Mouse (Mus musculus): ENCODE data around the gene Slc8a3. TPM values are rescaled to one million over a fixed set of nuclear protein-coding genes. Genes with fewer than 3 reads are reported as not detected.

Gene Slc8a3
- total and polyA plus RNA-seq, 2 experiments = under 0.01 TPM; not detected in 1

- no peak for TF ChIP-seq POLR2A (IDR thresholded peaks at IDR 0.05; ENCODE audit: extremely low read depth, insufficient read depth, low read length)
- TF ChIP-seq CTCF (IDR thresholded peaks at IDR 0.05; ENCODE audit: low read depth, low read length) = no peak
- no peaks in the 10 kb centered on the region for H3K79me2 ChIP-seq (ENCODE audit: control insufficient read depth, insufficient read depth, low read length)
- H3K27ac ChIP-seq (replicated peaks; ENCODE audit: insufficient read depth, low read depth, low read length) = no peak overlapping the region
- no peaks in the 10 kb centered on the region for H3K36me3 ChIP-seq (ENCODE audit: control insufficient read depth, insufficient read depth, low read length)
- DNase-seq (ENCODE audit: extremely low read depth, low read depth, low spot score) = no peak
- no peaks in the 10 kb centered on the region for H3K27me3 ChIP-seq (ENCODE audit: control insufficient read depth, insufficient read depth, low read length)
- no peak overlapping the region for H3K4me3 ChIP-seq (ENCODE audit: insufficient read depth, low read depth, low read length)
- no peaks in the 10 kb centered on the region for H3K4me1 ChIP-seq (ENCODE audit: control insufficient read depth, insufficient read depth, low read length)
- no peak overlapping the region for H3K9ac ChIP-seq (ENCODE audit: low read depth, low read length)
- 85% methylated on average over 3 of the region's 3 CpGs for WGBS
Observed at GRCm38 (mm10) chr12:81324991-81325390, 8.0 kb downstream of the Slc8a3 start.

- Histone ChIP-seq H3K27ac (replicated peaks; ENCODE audit: insufficient read depth, low read depth, low read length) (no peak overlapping the region), H3K27me3 (ENCODE audit: control insufficient read depth, insufficient read depth, low read length) (no peaks in the 10 kb centered on the region), H3K9ac (ENCODE audit: low read depth, low read length) (no peak overlapping the region), H3K36me3 (ENCODE audit: control insufficient read depth, insufficient read depth, low read length) (no peaks in the 10 kb centered on the region), H3K4me3 (ENCODE audit: insufficient read depth, low read depth, low read length) (no peak overlapping the region), H3K4me1 (ENCODE audit: control insufficient read depth, insufficient read depth, low read length) (no peaks in the 10 kb centered on the region), H3K79me2 (ENCODE audit: control insufficient read depth, insufficient read depth, low read length) (no peaks in the 10 kb centered on the region)
- 93% methylated on average over 3 of the region's 3 CpGs for WGBS
- DNase-seq (ENCODE audit: extremely low read depth, low read depth, low spot score) = no peak
- no peak for TF ChIP-seq CTCF (IDR thresholded peaks at IDR 0.05; ENCODE audit: low read depth, low read length)
- no peak for TF ChIP-seq POLR2A (IDR thresholded peaks at IDR 0.05; ENCODE audit: extremely low read depth, insufficient read depth, low read length)
Observed at GRCm38 (mm10) chr12:81324116-81324515, 8.9 kb downstream of the Slc8a3 start.

- DNase-seq (ENCODE audit: extremely low read depth, low read depth, low spot score) = no peak
- no peaks in the 10 kb centered on the region; the same call in 1 of the 2 replicates for H3K4me1 ChIP-seq (ENCODE audit: control insufficient read depth, insufficient read depth, low read length)
- TF ChIP-seq CTCF (IDR thresholded peaks at IDR 0.05; ENCODE audit: low read depth, low read length) (no peak), POLR2A (IDR thresholded peaks at IDR 0.05; ENCODE audit: extremely low read depth, insufficient read depth, low read length) (no peak)
- no peaks in the 10 kb centered on the region for H3K36me3 ChIP-seq (ENCODE audit: control insufficient read depth, insufficient read depth, low read length)
- no peak overlapping the region for H3K9ac ChIP-seq (ENCODE audit: low read depth, low read length)
- no peak overlapping the region for H3K4me3 ChIP-seq (ENCODE audit: insufficient read depth, low read depth, low read length)
- H3K27ac ChIP-seq (replicated peaks; ENCODE audit: insufficient read depth, low read depth, low read length) = no peak overlapping the region
- no peaks in the 10 kb centered on the region for H3K79me2 ChIP-seq (ENCODE audit: control insufficient read depth, insufficient read depth, low read length)
- no peaks in the 10 kb centered on the region for H3K27me3 ChIP-seq (ENCODE audit: control insufficient read depth, insufficient read depth, low read length)
- WGBS = 92% methylated on average over 1 of the region's 1 CpGs
Observed at GRCm38 (mm10) chr12:81321021-81321420, 12.0 kb downstream of the Slc8a3 start.

- H3K27ac ChIP-seq (replicated peaks; ENCODE audit: insufficient read depth, low read depth, low read length) = no peak overlapping the region
- no peaks in the 10 kb centered on the region; the same call in 1 of the 2 replicates for H3K4me1 ChIP-seq (ENCODE audit: control insufficient read depth, insufficient read depth, low read length)
- no peaks in the 10 kb centered on the region for H3K27me3 ChIP-seq (ENCODE audit: control insufficient read depth, insufficient read depth, low read length)
- no peak overlapping the region for H3K4me3 ChIP-seq (ENCODE audit: insufficient read depth, low read depth, low read length)
- no peak overlapping the region for H3K9ac ChIP-seq (ENCODE audit: low read depth, low read length)
- DNase-seq (ENCODE audit: extremely low read depth, low read depth, low spot score) = no peak
- H3K36me3 ChIP-seq (ENCODE audit: control insufficient read depth, insufficient read depth, low read length) = no peaks in the 10 kb centered on the region
- 59% methylated on average over 2 of the region's 2 CpGs for WGBS
- H3K79me2 ChIP-seq (ENCODE audit: control insufficient read depth, insufficient read depth, low read length) = no peaks in the 10 kb centered on the region
- no peak for TF ChIP-seq CTCF (IDR thresholded peaks at IDR 0.05; ENCODE audit: low read depth, low read length)
- no peak for TF ChIP-seq POLR2A (IDR thresholded peaks at IDR 0.05; ENCODE audit: extremely low read depth, insufficient read depth, low read length)
Observed at GRCm38 (mm10) chr12:81317811-81318210, 15.2 kb downstream of the Slc8a3 start.

- H3K36me3 ChIP-seq (ENCODE audit: control insufficient read depth, insufficient read depth, low read length) = no peaks in the 10 kb centered on the region
- no peaks in the 10 kb centered on the region for H3K27me3 ChIP-seq (ENCODE audit: control insufficient read depth, insufficient read depth, low read length)
- no peak for DNase-seq (ENCODE audit: extremely low read depth, low read depth, low spot score)
- no peaks in the 10 kb centered on the region; the same call in 1 of the 2 replicates for H3K4me1 ChIP-seq (ENCODE audit: control insufficient read depth, insufficient read depth, low read length)
- no peak overlapping the region for H3K4me3 ChIP-seq (ENCODE audit: insufficient read depth, low read depth, low read length)
- no peak overlapping the region for H3K27ac ChIP-seq (replicated peaks; ENCODE audit: insufficient read depth, low read depth, low read length)
- 94% methylated on average over 5 of the region's 5 CpGs for WGBS
- no peaks in the 10 kb centered on the region for H3K79me2 ChIP-seq (ENCODE audit: control insufficient read depth, insufficient read depth, low read length)
- no peak overlapping the region for H3K9ac ChIP-seq (ENCODE audit: low read depth, low read length)
- TF ChIP-seq CTCF (IDR thresholded peaks at IDR 0.05; ENCODE audit: low read depth, low read length) (no peak), POLR2A (IDR thresholded peaks at IDR 0.05; ENCODE audit: extremely low read depth, insufficient read depth, low read length) (no peak)
Observed at GRCm38 (mm10) chr12:81315953-81316352, 17.0 kb downstream of the Slc8a3 start.

GRCm38 (mm10) chr12:81303626-81304025 is 29.4 kb downstream of the Slc8a3 start:
- no peaks in the 10 kb centered on the region for H3K36me3 ChIP-seq (ENCODE audit: control insufficient read depth, insufficient read depth, low read length)
- H3K4me3 ChIP-seq (ENCODE audit: insufficient read depth, low read depth, low read length) = no peak overlapping the region
- H3K27me3 ChIP-seq (ENCODE audit: control insufficient read depth, insufficient read depth, low read length) = no peaks in the 10 kb centered on the region
- 87% methylated on average over 5 of the region's 5 CpGs for WGBS
- DNase-seq (ENCODE audit: extremely low read depth, low read depth, low spot score) = no peak
- no peaks in the 10 kb centered on the region for H3K79me2 ChIP-seq (ENCODE audit: control insufficient read depth, insufficient read depth, low read length)
- H3K4me1 ChIP-seq (ENCODE audit: control insufficient read depth, insufficient read depth, low read length) = no peaks in the 10 kb centered on the region
- TF ChIP-seq CTCF (IDR thresholded peaks at IDR 0.05; ENCODE audit: low read depth, low read length) (no peak), POLR2A (IDR thresholded peaks at IDR 0.05; ENCODE audit: extremely low read depth, insufficient read depth, low read length) (no peak)
- no peak overlapping the region for H3K27ac ChIP-seq (replicated peaks; ENCODE audit: insufficient read depth, low read depth, low read length)
- H3K9ac ChIP-seq (ENCODE audit: low read depth, low read length) = no peak overlapping the region
